Mouse (Mus musculus) lung, postnatal 4 days (tissue): ENCODE measurements around the gene Chrne.

Experiments used
- DNase-seq, 2 experiments: peaks; one replicate each; pipeline ENCODE4 v3.0.0; 2021

Gene Chrne

DNA sequence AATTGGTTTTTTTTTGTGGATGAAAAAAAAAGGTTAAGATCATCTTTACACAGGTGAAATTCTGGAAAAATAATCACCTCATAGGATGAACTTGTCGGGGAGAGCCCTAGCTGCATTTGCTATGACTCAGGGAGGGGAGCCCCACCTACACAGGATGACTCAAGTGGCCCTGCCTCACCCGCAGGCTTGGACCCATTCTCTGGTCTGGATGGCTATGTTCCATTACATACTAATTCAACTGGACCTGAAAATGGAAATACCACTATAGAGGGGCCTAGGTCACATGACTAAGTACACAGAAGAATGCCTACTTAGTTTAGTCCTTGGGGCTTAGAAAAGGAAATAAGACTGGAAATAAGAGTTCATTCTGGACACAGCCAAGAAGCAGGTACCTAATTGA, 32.4 kb upstream of the Chrne start:
- DNase-seq, result no peak

DNA sequence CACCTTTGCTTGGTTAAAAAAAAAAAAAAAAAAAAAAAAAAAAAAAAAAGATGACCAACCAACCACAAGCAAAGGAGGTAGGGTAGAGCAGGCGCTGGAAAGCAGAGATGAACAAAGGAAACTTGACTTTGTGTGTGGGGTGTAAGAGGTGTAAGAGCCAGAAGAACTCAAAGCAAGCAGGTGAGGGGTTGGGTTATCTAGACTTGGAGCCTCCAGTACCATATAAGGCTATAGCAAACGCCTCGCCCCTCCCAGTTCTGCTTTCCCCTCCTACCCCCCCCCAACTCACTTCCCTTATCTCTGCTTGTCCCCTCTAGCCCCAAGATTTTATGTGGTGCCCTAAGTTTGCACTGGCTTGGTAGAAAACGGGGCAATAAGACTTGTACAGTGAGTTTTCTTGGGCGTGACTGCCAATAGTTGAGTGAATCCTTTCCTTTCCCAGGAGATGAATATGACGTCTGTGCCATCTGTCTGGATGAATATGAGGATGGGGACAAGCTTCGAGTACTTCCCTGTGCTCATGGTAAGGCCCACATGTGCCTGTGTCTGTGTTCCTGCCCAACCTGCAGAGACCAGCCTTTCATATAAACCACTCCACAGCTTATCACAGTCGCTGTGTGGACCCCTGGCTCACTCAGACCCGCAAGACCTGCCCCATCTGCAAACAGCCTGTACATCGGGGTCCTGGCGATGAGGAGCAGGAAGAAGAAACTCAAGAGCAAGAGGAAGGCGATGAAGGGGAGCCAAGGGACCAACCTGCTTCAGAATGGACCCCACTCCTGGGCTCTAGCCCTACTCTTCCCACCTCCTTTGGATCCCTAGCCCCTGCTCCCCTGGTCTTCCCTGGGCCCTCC, 31.5 kb upstream of the Chrne start:
- peak in 1 of 2 experiments; percentile 39 for DNase-seq

DNA sequence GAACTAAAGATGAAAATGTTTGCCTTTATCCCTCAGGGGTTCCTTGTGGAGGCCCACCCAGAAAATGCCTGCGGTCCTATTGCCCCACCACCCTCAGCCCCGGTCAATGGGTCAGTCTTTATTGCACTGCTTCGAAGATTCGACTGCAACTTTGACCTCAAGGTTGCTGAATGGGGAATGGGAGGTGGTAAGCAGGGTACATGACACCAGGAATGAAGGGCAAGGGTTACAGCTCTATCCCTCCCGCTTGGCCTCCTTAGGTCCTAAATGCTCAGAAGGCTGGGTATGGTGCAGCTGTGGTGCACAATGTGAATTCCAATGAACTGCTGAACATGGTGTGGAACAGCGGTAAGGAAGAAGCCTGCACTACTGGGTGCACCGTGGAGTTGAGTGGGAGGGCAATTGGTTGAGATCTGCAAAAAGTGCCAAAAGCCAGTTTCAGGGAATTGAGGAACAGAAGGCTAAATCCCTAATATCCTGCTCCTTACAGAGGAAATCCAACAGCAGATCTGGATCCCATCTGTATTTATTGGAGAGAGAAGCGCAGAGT, 30.2 kb upstream of the Chrne start:
- DNase-seq, result no peak

DNA sequence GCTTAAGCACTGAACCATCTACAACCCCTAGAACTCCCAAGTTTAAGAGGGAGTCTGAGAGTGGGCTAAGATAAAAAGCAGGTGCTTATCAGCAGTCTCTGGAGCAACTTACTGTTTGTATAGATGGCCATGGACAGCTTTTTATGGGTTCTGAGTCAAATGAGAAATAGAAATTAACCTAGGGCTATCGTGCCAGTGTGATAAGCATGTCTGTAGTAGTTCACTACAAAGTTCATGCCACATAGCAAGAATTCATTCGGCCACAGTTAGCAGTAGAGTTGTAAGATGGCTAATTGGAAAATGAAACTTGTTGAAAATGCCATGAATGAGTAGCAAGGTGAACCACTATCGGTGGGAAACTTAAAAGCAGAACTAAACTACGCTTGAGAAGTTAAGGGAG, 29.5 kb upstream of the Chrne start:
- no peak for DNase-seq

- DNase-seq, result peak; percentile 57 to 59
These were observed 28.9 kb upstream of the Chrne start for GRCm38 (mm10) chr11:70647716-70648420.

DNA sequence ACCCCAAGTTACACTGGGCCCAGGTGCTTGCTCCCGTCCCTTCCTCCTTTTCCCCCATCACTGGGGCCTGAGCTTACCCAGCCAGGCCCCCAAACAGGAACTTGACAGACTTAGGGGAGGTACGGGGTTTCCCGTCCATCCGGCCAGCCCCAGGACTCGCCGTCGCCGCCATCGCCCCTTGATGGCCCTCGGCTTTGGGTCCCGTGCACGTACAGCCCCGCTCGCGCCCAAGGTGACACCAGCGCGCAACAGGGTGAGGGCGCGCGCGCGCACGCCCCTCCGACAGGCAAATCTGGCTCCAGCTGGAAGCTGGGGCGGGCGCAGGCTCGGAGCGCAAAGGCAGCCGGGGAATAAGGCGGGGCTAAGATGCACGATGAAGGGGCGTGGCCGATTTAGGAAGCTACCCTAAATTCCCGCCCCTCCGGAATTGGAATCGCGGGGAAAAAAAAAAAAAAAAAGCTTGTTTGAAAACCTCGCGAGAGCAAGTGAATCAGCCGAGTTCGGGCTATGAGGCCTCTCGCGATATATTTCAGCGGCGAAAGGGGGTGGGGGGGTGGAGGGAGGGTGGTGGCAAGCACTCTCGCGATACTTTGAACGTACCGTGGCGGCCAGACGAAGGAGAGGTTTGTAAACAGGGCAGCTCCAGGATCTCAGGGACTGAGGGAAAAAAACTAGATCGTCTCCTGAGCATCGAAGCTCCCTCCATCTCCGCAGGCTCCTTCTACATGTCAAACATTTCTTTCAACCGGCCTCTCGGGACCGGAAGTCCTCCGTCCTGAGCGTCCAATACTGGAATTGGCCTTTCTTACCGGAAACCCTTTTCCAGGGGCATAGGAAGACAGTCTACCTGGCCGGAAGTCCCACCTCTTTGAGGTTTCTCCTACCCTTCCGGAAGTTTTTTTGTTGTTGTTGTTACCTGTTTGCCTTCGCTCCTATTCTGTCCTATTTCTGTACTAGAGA, 28.0 kb upstream of the Chrne start, which contains the start of the genes Rnf167 and Slc25a11:
Gene Rnf167, plus strand, starts transcription at position 545 of the 960 bp plus-strand sequence.
Gene Slc25a11, minus strand, starts transcription at position 789 of the 960 bp plus-strand sequence.
- DNase-seq, result peak; percentile 98

GRCm38 (mm10) chr11:70646259-70646555, 27.2 kb upstream of the Chrne start:
- no peak for DNase-seq

GRCm38 (mm10) chr11:70645461-70646258, 26.6 kb upstream of the Chrne start:
- DNase-seq, result no peak

DNA sequence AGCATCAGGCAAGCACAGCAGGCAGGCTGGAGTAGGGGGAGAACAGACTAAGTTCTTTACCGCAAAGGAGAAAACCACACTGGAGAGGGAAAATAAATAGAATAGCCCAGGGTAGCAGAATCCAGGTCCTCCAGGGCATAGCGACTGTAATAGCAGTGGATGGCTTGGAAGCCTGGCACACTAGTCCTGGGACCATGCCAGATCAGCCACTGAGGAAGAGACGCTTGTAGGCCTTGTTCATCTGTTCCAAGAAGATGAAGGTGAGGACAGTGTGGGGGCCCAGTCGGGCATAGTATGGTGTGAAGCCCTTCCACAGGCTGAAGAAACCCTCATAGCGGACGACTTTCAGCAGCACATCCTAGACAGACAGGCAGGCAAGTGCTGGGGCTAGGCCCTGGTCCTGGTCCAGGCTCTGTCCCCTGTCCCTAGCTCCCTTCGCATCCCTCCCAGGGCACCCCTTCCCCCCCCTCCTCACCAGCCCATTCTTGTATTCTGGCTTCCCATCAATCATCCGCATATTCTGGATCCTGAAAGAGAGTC, 25.6 kb upstream of the Chrne start:
- DNase-seq, result no peak

DNA sequence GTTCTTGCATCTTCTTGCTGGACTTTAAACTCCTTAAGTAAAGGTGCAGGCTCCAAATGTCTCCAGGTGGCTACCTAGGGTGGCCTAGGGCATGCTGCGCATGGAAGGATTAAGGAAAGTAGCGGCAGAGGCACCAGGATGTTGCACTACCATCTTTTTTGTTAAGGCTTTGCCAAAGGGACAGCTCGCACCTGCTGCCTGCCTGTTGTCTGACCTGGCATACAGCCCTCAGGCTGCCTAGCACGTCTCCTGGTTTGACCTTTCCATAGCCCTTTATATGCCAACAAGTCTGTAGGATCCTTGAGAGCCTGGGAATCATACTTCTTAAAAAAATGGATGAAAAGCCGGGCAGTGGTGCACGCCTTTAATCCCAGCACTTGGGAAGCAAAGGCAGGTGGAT, 24.0 kb upstream of the Chrne start:
- DNase-seq, result no peak

GRCm38 (mm10) chr11:70641241-70641640, 22.2 kb upstream of the Chrne start:
- DNase-seq, result no peak

DNA sequence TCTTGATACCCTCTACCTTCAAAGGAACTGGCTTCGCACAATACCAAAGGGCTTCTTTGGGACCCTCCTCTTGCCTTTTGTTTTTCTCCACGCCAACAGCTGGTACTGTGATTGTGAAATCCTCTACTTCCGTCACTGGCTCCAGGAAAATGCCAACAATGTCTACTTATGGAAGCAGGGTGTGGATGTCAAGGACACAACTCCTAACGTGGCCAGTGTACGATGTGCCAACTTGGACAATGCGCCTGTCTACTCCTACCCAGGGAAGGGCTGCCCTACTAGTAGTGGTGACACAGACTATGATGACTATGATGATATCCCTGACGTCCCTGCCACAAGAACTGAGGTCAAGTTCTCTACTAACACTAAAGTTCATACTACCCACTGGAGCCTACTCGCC, 21.0 kb upstream of the Chrne start:
- DNase-seq, result no peak

DNA sequence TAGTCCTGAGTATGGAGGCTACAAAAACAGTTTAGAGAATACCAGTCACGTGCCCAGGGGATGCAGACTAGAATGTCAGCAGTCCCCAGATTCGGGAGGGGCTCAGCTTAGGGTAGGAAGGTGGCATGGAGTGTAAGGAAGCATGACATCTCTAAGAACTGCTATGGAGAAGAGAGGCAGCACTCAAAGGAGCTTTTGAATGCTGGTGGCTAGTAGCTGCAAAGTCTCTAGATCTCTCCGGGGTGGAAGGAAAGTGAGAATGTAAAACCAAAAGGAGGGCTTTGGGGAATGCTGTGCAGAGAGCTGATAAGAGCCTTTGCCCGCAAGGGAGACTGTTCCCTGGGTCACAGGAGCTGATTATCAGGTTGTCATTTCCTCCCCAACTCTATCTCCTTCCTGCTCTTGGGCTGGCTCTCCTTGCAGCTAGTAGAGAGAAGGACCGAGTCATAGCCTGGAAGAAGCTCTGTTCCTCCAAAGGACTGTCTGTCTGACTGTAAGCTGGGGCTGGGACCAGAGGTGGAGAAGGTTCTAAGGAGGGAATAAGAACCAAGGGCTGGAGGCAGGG, 19.8 kb upstream of the Chrne start, which contains the start of gene Gp1ba:
Gene Gp1ba, plus strand, starts transcription at position 409 of the 565 bp plus-strand sequence.
- DNase-seq, result no peak

DNA sequence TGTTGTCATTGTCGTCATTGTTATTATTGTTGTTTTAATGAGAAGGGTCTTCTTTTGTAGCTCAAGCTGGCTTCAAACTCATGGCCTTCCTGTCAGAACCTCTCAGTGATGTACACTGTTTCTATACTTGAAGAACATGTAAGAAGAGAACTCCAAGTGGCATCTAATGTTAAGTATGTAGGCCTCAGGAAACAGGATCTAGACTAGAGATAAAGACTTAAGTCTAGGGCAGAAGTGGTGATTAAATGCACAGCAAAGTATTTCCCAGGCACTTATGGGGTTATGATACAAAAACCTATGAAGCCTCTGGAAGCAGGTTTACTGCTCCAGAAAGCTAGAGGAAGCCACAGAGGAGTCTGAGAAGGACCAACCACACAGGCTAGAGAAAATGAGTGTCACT, 19.3 kb upstream of the Chrne start:
- DNase-seq, result no peak

DNA sequence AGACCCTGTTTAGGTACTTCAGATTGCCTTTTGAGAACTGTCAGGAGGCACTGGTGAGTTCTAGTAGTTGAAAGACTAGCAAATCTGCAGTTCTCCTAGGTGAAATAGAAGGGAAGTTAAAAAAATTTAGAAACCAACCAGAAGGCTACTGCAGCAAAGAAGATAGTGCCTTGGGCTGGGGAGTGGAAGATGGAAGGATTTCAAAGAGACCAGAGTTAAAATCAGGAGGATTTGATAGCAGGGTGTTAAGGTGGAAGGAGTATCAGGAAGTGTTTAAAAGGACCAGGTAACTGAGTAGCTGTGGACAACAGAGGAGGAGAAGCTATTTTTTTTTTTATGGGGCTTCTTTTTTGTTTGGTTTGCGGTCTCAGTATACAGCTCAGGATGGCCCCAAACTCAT, 18.7 kb upstream of the Chrne start:
- DNase-seq, result no peak

- DNase-seq, result no peak
These were observed 16.6 kb upstream of the Chrne start for GRCm38 (mm10) chr11:70635601-70636000.

- DNase-seq, result no peak
These were observed 11.1 kb upstream of the Chrne start for GRCm38 (mm10) chr11:70630129-70630528.

- peak in 1 of 2 experiments; percentile 19 for DNase-seq
These were observed 10.5 kb upstream of the Chrne start for GRCm38 (mm10) chr11:70629557-70629956.

DNA sequence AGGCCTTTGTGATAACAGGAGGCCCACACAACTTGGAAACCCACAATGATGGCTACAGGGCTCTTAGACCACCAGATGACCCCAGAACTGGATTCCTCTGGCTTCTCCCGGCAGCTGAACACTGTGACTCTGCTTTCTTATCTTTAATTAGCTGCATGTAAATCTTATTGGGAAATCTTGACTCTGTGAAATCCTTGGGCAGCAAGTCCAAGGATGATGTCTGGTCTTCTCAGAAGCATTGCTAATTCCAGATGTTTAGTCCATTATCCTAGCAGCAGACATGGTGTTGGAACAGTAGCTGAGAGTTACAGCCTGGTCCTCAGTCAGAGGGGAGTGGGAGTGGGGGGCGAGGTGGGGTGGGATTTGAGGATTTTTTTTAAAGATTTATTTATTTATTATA, 9.4 kb upstream of the Chrne start:
- no peak for DNase-seq

GRCm38 (mm10) chr11:70626877-70627276, 7.9 kb upstream of the Chrne start:
- DNase-seq, result no peak

DNA sequence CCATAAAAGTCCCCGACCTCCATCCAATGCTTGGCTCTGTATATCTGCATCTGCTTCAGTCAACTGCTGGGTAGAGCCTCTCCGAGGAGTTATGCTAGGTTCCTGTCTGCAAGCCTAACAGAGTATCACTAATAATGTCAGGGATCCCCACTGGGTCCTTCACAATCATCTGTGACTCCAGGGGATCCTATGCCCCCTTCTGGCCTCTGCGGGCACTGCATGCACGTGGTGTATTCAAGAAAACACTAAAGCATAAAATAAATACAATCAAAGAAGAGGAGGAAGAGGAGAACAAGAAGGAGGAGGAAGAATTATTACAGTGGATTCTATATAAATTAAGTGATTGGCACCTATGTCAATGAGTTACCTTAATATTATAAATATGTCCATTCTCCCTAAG, 6.5 kb upstream of the Chrne start:
- peak in 1 of 2 experiments; percentile 68 for DNase-seq
